Mouse (Mus musculus) kidney, embryonic 14.5 days (tissue): ENCODE measurements around the gene Tap2. TPM values are rescaled to one million over a fixed set of nuclear protein-coding genes. Genes with fewer than 3 reads are reported as not detected.
A peak's percentile ranks its signal among the peaks of the same experiment; 100 is the strongest.

Experiments
- ATAC-seq: fragments of 200-750 bp; cut with Nextera tagmentation; 2 replicates; pipeline ENCODE4 v1.8.0; 2017; ENCODE audit warnings: moderate number of reproducible peaks, mild to moderate bottlenecking, moderate TSS enrichment, moderate library complexity; ENCODE audit not compliant: low FRiP score, low TSS enrichment
- H3K27ac ChIP-seq: fragments of 300-500 bp; sonication (generic); 2 replicates; pipeline ENCODE4 v1.5.1; 2014; ENCODE audit warnings: low read depth, mild to moderate bottlenecking, low read length, moderate library complexity, mixed read lengths
- H3K27me3 ChIP-seq: fragments of 300-500 bp; sonication (generic); 2 replicates; pipeline ENCODE4 v1.6.1; 2014; ENCODE audit warnings: mild to moderate bottlenecking, low read length; ENCODE audit not compliant: control insufficient read depth, insufficient read depth
- H3K36me3 ChIP-seq: fragments of 300-500 bp; sonication (generic); 2 replicates; pipeline ENCODE4 v1.6.1; 2014; ENCODE audit warnings: low read length, mixed read lengths; ENCODE audit not compliant: control insufficient read depth, insufficient read depth
- H3K4me1 ChIP-seq: fragments of 300-500 bp; sonication (generic); 2 replicates; pipeline ENCODE4 v1.6.1; 2014; ENCODE audit warnings: low read length, mixed read lengths; ENCODE audit not compliant: control insufficient read depth, insufficient read depth
- H3K4me2 ChIP-seq: fragments of 300-500 bp; sonication (generic); replicated peaks from 2 replicates; pipeline ENCODE4 v1.6.1; 2014; ENCODE audit warnings: low read depth, mild to moderate bottlenecking, low read length
- H3K4me3 ChIP-seq: fragments of 300-500 bp; sonication (generic); 2 replicates; pipeline ENCODE4 v1.5.1; 2014; ENCODE audit warnings: mild to moderate bottlenecking, low read length
- H3K9ac ChIP-seq: fragments of 300-500 bp; sonication (generic); 2 replicates; pipeline ENCODE4 v1.6.1; 2014; ENCODE audit warnings: low read depth, mild to moderate bottlenecking, low read length, moderate library complexity
- H3K9me3 ChIP-seq: fragments of 300-500 bp; sonication (generic); 2 replicates; pipeline ENCODE4 v1.6.1; 2016; ENCODE audit warnings: low read length; ENCODE audit not compliant: control insufficient read depth
- WGBS: fragments of 180-500 bp; shearing (Covaris S2); extraction: QIAGEN DNeasy Blood & Tissue Kit; methylation state at CpG from one replicate; pipeline ENCODE4 v1.1.7; 2014; 5-methylcytosine and 5-hydroxymethylcytosine counted together
- polyA plus RNA-seq: library from polyadenylated mRNA; unstranded; fragments of >200 nt; fragmentation: Nextera tagmentation; extraction: Ambion mirVana; gene quantifications from 2 replicates; pipeline ENCODE4 v1.2.1, GENCODE M21; 2014

Tap2 gene
- 1.2 and 1.8 TPM in 2 replicates for polyA plus RNA-seq

DNA sequence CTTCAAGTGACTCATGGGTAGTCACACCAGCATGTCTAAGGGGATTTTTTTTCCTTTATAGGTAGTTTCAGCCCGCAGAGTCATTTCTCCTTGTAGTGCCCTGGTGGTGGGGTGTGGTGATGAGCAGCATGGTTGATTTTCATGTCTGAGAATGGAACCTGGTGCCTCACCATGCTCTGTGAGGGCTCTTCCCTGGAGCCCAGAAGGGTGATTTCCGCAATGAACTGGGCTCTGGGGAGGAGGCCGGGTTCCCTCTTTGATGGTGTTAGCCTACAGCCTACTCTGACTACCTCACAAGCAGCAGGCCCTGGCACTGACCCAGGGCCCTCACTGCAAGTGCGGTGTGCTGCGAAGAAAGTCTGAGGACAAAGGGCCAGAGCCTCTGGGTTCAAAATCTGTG, at the start of gene Tap2:
Tap2 (plus strand) TSS at position 84 of the 400 bp plus-strand sequence.
- no peaks in the 10 kb centered on the region for H3K4me1 ChIP-seq
- peak within 1 kb of the TSS; percentile 93 for H3K4me2 ChIP-seq
- no peak for ATAC-seq
- H3K36me3 ChIP-seq, result no peaks in the 10 kb centered on the region
- H3K27me3 ChIP-seq, result peaks cover 41% of the 10 kb centered on the region
- H3K9ac ChIP-seq, result peak within 1 kb of the TSS; percentile 56
- H3K9me3 ChIP-seq, result no peaks in the 10 kb centered on the region
- H3K27ac ChIP-seq, result no peak within 1 kb of the TSS
- H3K4me3 ChIP-seq, result peak within 1 kb of the TSS; percentile 63
- 76% methylated on average over 5 of the region's 5 CpGs for WGBS

DNA sequence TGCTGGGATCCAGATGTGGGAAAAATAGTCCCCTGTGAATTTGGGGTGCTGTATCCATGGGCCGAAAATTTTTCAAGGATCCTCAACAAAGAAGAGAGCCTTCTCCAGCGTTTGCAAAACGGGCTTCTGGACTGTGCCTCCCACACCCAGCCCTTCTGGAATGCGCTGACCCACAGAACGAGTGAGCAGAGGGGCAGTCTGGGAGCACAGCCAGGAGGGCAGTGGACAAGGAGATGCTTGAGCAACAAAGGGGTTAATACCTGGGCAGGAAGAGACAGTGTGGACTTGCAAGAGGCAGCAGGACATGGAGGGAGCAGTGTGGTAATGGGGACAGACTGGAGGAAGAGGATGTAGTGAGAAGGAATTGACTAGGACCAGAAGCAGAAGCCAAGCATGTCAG, 47.8 kb upstream of the Tap2 start:
- H3K4me2 ChIP-seq, result no peak overlapping the region
- H3K4me3 ChIP-seq, result no peak overlapping the region
- H3K27ac ChIP-seq, result no peak overlapping the region
- H3K4me1 ChIP-seq, result no peaks in the 10 kb centered on the region
- H3K36me3 ChIP-seq, result no peaks in the 10 kb centered on the region
- H3K27me3 ChIP-seq, result no peaks in the 10 kb centered on the region
- WGBS, result 40% methylated on average over 5 of the region's 5 CpGs
- no peak for ATAC-seq
- no peaks in the 10 kb centered on the region for H3K9me3 ChIP-seq
- H3K9ac ChIP-seq, result no peak overlapping the region

GRCm38 (mm10) chr17:34164202-34164895, 39.0 kb upstream of the Tap2 start:
- WGBS, result 31% methylated on average over 9 of the region's 9 CpGs
- no peak overlapping the region for H3K27ac ChIP-seq
- ATAC-seq, result peak; percentile 35; the same call in 1 of the 2 replicates
- H3K9ac ChIP-seq, result no peak overlapping the region
- no peaks in the 10 kb centered on the region for H3K36me3 ChIP-seq
- no peak overlapping the region for H3K4me2 ChIP-seq
- H3K4me1 ChIP-seq, result no peaks in the 10 kb centered on the region
- no peaks in the 10 kb centered on the region for H3K27me3 ChIP-seq
- no peak overlapping the region for H3K4me3 ChIP-seq
- H3K9me3 ChIP-seq, result no peaks in the 10 kb centered on the region

DNA sequence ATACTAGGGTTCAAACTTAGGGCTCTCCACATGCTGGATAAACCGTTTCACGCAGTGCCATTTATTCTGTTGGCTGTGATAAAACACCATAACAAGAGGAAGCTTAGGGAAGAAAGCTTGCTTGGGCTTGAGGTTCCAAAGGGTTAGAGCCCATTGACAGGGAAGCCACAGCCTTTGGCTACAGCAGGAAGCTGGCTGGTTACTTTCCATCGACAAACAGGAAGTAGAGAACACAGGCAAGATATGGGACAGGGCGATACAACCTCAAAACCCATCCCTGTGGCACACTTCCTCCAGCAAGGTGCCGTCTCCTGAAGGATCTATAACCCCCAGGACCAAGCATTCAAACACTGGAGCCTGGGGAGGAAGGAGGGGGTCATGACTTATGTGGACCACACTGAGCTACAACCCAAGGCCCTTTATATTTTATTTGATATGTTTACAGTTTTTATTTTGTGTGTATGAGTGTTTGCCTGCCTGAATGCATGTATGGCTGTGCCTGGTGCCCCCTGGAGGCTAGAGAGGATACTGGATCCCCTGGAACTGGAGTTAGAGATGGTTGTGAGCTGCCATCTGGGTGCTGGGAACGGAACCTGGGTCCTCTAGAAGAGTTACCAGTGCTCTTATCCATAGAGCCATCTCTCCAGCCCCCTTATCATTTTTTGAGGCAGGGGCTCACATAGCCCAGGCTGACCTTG, 38.1 kb upstream of the Tap2 start:
- Histone ChIP-seq H3K27me3 (no peaks in the 10 kb centered on the region), H3K9me3 (no peaks in the 10 kb centered on the region), H3K9ac (no peak overlapping the region), H3K36me3 (no peaks in the 10 kb centered on the region), H3K4me1 (no peaks in the 10 kb centered on the region), H3K4me2 (no peak overlapping the region), H3K27ac (no peak overlapping the region), H3K4me3 (no peak overlapping the region)
- ATAC-seq, result no peak
- WGBS, result 88% methylated on average over 6 of the region's 6 CpGs

- no peak overlapping the region for H3K4me2 ChIP-seq
- H3K27me3 ChIP-seq, result no peaks in the 10 kb centered on the region
- ATAC-seq, result no peak
- 2% methylated on average over 2 of the region's 2 CpGs for WGBS
- no peak overlapping the region for H3K27ac ChIP-seq
- H3K4me3 ChIP-seq, result no peak overlapping the region
- H3K4me1 ChIP-seq, result no peaks in the 10 kb centered on the region
- H3K9ac ChIP-seq, result no peak overlapping the region
- peaks cover 5% of the 10 kb centered on the region for H3K9me3 ChIP-seq
- no peaks in the 10 kb centered on the region for H3K36me3 ChIP-seq
Measured at GRCm38 (mm10) chr17:34169279-34169678, 34.0 kb upstream of the Tap2 start.

DNA sequence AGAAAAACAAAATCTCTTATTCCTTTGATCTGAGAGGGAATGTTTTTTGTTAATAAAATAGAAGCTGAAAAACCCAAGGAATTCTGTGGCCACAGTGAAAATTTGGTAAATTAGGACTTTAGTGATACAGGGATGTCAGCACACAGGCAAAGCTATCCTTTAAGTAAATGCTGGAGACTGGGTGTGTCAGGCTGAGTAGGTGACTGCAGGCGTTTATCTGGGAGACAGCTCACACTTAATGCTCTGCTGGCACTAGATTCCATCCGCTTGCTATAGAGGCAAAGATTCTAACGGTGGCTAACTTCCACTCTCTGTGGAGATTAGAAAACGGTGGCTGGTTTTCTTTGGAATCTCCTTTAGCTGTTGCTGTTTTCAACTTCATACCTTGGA, 32.8 kb upstream of the Tap2 start:
- H3K4me2 ChIP-seq, result no peak overlapping the region
- no peaks in the 10 kb centered on the region for H3K4me1 ChIP-seq
- H3K36me3 ChIP-seq, result no peaks in the 10 kb centered on the region
- no peak overlapping the region for H3K4me3 ChIP-seq
- peak; percentile 11; the same call in 1 of the 2 replicates for ATAC-seq
- 19% methylated on average over 4 of the region's 4 CpGs for WGBS
- no peak overlapping the region for H3K9ac ChIP-seq
- no peaks in the 10 kb centered on the region for H3K27me3 ChIP-seq
- H3K27ac ChIP-seq, result no peak overlapping the region
- H3K9me3 ChIP-seq, result peaks cover 5% of the 10 kb centered on the region

GRCm38 (mm10) chr17:34170877-34171498, 32.3 kb upstream of the Tap2 start:
- Histone ChIP-seq H3K9ac (no peak overlapping the region), H3K36me3 (no peaks in the 10 kb centered on the region), H3K4me3 (no peak overlapping the region), H3K9me3 (peaks cover 5% of the 10 kb centered on the region), H3K4me1 (no peaks in the 10 kb centered on the region), H3K27ac (no peak overlapping the region), H3K4me2 (no peak overlapping the region), H3K27me3 (no peaks in the 10 kb centered on the region)
- WGBS, result 42% methylated on average over 13 of the region's 13 CpGs
- ATAC-seq, result peak; percentile 53

- Histone ChIP-seq H3K4me1 (no peaks in the 10 kb centered on the region), H3K27me3 (no peaks in the 10 kb centered on the region), H3K27ac (no peak overlapping the region), H3K9ac (no peak overlapping the region), H3K9me3 (peaks cover 10% of the 10 kb centered on the region), H3K4me3 (no peak overlapping the region), H3K36me3 (no peaks in the 10 kb centered on the region), H3K4me2 (no peak overlapping the region)
- ATAC-seq, result no peak; the same call in 1 of the 2 replicates
- 93% methylated on average over 5 of the region's 5 CpGs for WGBS
Measured at GRCm38 (mm10) chr17:34172528-34172927, 30.8 kb upstream of the Tap2 start.

GRCm38 (mm10) chr17:34174075-34174474, 29.3 kb upstream of the Tap2 start:
- Histone ChIP-seq H3K9me3 (peaks cover 11% of the 10 kb centered on the region), H3K4me1 (no peaks in the 10 kb centered on the region), H3K27me3 (no peaks in the 10 kb centered on the region), H3K27ac (no peak overlapping the region), H3K4me3 (no peak overlapping the region), H3K36me3 (no peaks in the 10 kb centered on the region), H3K4me2 (no peak overlapping the region), H3K9ac (no peak overlapping the region)
- WGBS, result 38% methylated on average over 1 of the region's 1 CpGs
- no peak for ATAC-seq
